Mouse (Mus musculus): ENCODE results near the gene Phldb2.
A peak's percentile ranks its signal among the peaks of the same experiment; 100 is the strongest.

Gene Phldb2

GRCm38 (mm10) chr16:45787650-45788049 is 165.7 kb downstream of the Phldb2 start:
- peak; percentile 56 for DNase-seq

DNA sequence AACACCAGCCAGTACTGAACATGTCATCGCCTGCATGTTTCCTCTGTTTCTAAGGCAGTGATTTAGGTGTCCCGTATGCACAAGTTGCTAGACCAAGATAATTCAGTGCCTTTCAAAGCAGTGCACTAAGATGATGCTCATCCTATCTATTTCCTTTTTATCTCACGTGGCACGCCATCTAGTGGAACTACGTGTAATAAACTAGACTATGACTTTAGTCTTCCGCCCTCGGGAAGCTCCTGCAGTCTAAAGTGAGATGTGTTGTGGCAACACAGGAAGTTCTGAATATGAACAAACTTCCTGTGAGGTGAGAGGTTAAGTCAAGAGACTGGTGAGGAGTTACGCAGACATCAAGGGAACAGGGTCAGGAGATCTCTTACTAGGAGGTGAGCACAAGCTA is 166.8 kb downstream of the Phldb2 start:
- DNase-seq = peak; percentile 49

GRCm38 (mm10) chr16:45780001-45780400 is 173.4 kb downstream of the Phldb2 start:
- DNase-seq = no peak

GRCm38 (mm10) chr16:45774813-45775212 is 178.6 kb downstream of the Phldb2 start:
- DNase-seq = no peak

GRCm38 (mm10) chr16:45770914-45771313 is 182.5 kb downstream of the Phldb2 start:
- no peak for DNase-seq

- no peak for DNase-seq
These were observed 185.4 kb downstream of the Phldb2 start for GRCm38 (mm10) chr16:45767853-45768640.

DNA sequence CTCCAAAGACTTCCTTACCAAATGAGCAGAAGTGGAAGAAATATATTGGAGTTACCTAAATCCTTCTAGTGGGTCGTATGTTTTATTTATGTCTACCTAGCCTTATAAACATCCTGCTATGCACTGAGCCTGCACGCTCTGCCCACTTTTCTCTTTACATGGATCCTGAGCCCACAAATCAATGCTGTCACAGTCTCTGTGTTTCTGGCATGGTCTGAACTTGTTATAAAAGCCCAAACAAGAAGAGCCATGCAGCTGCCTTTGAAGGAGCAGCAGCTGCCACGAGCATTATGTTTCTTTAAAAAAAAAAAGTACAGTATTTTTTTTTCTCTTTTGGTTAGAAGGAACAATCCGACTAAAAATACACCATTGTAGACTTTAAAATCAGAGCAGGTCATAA is 186.0 kb downstream of the Phldb2 start:
- no peak for DNase-seq

DNA sequence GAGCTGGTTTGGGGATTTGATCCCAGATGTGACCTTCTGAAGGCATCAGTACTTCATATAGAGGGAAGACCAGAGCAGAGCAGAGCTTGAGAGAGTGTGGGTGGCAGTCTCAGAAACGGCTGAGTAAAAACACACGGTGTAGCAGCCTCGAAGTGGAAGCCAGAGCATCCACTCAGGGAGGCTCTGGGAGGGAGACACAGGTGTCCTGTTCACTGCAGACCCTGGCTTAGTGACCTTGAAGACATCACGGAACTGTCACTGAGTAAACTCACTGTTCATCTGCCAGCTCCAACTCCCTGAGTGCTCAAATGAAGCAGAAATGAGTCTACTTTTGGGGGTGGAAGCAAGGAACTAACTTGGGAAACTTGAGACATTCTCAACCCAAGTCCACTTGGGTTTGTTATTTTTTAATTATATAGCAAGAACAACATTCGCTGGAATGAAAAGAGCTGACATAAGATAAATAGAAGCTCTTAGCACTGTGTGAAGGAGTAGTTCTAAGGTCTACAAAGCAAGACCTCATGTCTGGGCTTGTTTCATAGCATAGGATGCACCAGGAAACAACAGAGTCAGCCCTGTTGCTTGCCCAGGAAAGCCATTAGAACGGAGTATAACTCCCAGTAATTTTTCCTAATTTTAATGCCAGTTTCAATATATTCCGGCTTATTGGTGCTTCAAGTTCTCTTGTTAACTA is 187.4 kb downstream of the Phldb2 start:
- DNase-seq = no peak

GRCm38 (mm10) chr16:45765102-45765501 is 188.3 kb downstream of the Phldb2 start:
- DNase-seq = no peak

DNA sequence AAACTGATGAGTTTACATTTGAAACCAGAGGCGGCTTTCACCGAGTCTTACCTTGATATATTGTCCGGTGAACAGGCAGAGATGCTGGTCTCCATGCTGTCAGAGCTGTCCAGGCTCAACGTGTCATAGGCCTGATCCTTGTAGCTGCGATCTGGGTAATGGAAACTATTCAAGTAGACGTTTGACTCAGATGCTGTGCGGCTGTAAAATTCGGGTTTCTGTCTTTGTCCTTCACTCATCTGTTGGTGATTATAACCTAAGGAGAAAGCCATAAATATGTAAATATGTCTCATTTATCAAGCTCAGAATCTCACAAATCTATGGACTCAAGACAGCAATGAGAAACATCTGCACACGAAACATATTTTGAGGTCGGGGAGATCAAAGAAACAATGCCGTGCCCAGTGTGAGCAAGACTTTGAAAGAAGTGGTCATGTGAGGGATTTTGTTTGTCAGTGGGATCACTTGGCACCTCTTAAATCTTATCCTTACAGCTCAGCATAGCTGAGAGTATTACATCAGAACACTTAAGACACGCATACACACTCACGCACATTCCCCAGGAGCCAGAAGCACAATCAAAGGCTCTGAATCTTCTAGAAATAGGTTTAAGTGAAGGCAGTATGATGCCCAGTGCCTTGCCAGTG is 190.4 kb downstream of the Phldb2 start:
- DNase-seq = peak; percentile 56

DNA sequence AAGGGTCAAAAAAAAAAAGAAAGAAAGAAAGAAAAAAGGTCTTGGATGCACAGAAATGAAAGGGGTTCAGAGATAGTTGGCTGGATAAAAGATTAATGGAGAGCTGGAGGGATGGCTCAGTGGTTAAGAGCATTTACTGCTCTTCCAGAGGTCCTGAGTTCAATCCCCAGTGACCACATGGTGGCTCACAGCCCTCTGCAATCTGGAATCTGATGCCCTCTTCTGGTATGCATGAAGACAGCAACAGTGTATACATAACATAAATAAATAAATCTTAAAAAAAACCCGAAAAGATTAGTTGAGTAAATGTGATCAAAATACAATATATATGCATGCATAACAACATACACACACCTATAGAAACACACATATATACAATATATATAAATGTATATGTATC is 192.0 kb downstream of the Phldb2 start:
- DNase-seq = no peak

GRCm38 (mm10) chr16:45758726-45759269 is 194.6 kb downstream of the Phldb2 start:
- no peak for DNase-seq

DNA sequence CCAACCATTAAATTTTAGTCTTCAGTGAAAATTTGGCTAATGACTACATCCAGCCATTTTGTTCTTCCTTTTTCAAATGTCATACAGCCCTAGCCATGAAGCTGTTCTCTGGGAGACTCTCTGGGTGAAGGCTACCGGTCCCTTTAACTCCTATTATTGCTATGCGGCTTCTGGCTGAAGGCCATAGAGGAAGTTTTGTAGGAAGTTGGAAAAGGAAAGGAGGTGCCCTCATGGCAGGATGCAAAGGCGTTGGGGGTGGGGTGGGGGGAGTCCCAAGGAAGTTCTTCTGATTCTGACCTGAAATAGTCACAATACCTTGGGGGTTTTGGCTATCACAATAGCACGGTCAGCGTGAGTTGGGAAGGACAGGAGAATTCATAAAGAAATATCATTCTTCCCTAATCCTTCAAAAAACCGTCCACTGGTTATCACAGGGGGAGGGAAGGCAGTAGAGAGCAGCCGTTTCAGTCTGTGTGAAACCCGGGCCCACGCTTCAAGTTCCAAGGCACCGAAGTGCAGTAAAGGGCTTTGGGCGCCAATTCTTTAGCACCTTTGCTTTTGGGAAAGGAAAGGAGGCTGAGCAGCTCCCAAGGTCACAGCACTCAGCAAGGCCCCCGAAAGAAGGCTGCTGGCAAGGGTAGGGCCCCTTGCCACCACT is 195.8 kb downstream of the Phldb2 start:
- DNase-seq = peak; percentile 90

GRCm38 (mm10) chr16:45756855-45757254 is 196.5 kb downstream of the Phldb2 start:
- peak; percentile 87 for DNase-seq

DNA sequence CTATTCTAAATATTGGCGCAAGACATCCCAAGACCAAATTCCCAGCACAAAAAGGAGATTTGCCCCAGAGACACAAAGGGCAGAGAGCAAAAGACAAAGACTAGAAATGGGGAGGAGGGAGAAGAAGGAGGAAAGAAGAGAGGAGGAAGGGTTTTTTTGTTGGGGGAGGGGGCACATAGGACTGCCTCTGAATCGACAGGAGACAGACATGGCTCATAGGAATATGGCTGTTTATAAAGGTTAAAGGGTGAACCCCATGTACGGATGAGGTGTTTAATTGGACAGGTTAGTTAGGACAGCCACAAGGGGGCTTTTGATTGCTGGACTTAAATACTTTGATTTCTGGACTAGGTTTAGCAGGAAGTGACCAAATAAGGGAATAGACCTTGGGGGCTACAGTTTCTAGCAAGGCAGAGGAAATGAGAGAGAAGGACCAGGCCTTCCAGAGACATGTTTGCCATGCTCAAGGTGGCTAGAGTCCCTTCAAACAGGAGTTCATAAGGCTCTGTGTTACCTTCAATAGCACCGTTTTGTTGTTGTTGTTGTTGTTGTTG is 209.7 kb downstream of the Phldb2 start:
- DNase-seq = no peak

- peak; percentile 97 for DNase-seq
These were observed 210.6 kb downstream of the Phldb2 start, which contains the start of gene Abhd10 for GRCm38 (mm10) chr16:45742615-45743476. Gene Abhd10, minus strand, starts transcription at chr16:45742955.

GRCm38 (mm10) chr16:45737880-45738279 is 215.5 kb downstream of the Phldb2 start:
- no peak for DNase-seq

- no peak for DNase-seq
These were observed 216.7 kb downstream of the Phldb2 start for GRCm38 (mm10) chr16:45736724-45737123.

- DNase-seq = no peak
These were observed 224.2 kb downstream of the Phldb2 start for GRCm38 (mm10) chr16:45729163-45729562.

- no peak for DNase-seq
These were observed 228.7 kb downstream of the Phldb2 start for GRCm38 (mm10) chr16:45724742-45725102.

- peak; percentile 5 for DNase-seq
These were observed 229.2 kb downstream of the Phldb2 start, which contains the start of gene Tagln3 for GRCm38 (mm10) chr16:45724061-45724741. Gene Tagln3, minus strand, starts transcription at chr16:45724608.
